Mouse (Mus musculus): ENCODE measurements around the gene Efcab6.

Efcab6 gene

DNA sequence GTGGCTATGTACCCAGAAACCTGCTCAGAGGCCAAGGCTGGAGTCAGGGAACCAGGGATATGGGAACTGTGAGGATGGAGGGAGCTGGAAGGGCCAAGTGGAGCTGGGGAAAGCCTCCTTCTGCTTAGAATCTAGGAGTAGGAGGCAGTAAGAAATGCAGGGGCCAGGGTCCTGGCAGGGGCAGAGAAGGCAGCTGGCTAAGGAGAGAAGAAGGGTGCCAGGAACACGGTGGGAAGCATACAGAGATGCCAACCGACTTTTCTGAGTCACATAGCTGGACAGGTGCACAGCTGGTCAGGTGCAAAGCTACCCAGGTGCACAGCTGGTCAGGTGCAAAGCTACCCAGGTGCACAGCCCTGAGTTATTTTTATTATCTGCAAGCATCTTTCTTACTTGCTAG is 187.3 kb downstream of the Efcab6 start:
- DNase-seq (ENCODE audit: low spot score) = no peak

DNA sequence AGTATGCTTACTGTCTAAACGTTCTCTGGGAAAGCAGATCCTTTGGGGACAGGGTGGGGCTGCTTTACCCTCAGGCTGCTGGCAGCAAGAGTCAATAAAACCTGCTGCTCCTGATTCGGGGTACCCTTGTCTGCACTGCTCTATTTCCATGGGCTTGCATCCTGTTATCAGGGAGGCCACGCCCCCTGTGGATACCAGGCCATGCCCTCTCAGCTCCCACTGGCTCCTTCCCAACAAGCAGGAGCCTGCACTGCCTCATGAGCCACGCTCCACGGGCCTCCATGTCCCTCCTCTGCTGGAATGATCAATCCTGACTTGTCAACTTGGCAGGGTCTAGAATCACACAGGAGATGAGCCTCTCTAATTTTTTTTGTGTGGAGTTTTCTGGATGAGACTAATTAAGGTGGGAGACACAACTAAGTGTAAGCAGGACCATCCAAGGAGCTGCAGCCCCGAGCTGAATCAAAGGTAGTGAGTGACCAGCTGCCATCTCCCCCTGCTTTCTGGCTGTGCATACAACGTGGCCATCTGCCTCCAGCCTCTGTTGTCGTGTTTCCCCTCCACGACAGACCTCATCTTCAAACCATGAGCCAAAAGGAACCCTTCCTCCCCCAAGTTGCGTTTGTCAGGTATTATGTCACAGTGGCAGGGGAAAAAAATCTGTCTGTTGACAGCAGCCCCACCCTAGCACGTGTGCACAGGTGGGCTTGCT is 187.9 kb downstream of the Efcab6 start:
- DNase-seq (ENCODE audit: low spot score) = no peak

DNA sequence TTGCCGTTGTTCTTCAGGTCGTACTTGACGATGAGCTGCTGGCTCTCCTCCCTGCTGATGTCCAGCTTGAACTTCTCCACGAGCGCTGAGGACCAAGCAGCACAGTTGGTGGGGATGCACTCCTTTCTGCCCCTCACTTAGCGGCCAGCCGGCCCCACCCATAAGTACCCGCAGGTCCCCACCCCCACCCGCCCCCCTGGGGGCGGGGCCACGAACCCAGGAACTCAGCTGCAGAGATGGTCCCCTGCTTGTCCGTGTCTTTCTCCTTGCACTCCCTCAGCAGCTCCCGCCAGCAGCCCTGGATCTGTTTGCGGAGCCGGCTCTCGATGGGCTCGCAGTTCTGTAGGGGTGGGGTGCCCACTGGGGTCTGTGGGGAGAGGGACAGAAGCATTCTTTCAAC is 194.2 kb downstream of the Efcab6 start:
- no peak for DNase-seq (ENCODE audit: low spot score)

DNA sequence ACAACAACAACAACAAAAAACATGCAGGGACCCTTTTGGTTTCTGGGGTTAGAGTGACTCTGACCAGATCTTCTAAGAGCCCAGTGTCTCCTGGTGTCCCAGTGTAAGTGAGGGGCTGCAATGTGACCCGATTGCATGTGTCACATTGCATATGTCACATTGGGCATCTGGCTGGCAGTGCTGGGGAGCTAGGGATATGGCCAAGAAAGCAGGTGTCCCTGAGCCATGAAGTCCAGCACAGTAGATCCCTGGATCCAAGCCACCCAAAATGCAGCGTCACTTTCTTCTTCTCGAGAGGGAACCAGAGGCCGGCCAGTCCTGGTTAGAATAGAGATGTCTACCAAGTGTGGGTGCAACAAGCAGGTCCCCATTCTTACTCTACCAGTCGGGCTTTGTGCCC is 199.6 kb downstream of the Efcab6 start:
- no peak for DNase-seq (ENCODE audit: low spot score)

DNA sequence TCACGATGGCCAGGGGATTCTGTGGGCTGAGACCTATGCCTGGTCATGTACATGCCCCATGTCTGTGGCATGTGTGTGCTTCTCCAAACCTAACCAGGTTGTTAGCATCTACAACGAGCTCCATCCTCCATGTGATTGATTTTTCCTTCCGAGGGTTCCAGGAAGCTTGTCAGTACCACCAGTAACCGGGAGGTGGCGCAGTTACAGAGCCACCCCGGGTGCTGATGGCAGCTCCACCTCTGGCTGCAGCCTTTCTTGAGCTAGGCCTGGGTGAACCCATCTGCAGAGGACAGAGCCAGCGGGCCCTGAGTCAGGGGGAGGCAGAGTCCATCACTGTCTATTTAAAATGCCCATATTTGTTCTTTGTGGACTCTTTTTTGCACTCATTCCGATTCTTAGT is 208.1 kb downstream of the Efcab6 start:
- peak; percentile 12 for DNase-seq (ENCODE audit: low spot score)

DNA sequence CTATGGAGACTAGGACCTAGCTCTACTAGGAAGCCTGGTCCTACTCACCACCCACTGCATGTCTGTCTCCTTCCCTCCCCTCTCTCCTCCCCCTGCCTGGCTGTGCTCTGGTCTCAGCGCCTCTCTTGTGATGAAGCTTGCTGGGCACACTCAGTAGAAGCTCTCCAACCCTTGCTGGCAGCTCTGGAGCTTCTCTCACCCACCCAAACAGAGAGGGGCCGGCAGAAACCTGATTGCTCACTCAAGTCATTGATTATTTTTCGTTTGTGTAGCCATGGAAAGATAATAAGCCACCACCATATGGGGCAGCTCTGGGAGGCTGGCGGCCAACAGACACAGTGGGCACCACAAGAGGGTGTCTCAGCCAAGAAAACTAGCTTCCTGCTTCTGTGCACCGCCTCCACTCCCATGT is 211.8 kb downstream of the Efcab6 start:
- DNase-seq (ENCODE audit: low spot score) = no peak

DNA sequence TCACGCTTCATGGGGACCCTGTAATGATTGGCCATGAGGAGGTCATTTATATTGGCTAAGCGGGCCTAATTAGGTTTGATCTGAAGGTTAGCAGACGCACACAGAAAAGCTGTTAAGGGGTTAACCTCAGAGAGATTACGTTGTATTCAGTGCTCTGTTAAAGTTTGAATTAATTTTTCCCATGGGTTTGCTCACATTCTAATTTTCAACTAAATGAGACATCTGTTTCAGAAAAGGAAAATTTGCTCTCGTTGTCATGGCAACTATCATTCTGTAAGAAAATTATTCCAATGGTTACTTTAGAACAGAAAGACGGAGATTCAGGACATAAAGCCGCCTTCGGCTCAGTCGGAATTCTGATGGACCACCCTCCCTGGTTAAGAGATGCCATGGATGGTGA is 217.0 kb downstream of the Efcab6 start:
- DNase-seq (ENCODE audit: low spot score) = no peak

DNA sequence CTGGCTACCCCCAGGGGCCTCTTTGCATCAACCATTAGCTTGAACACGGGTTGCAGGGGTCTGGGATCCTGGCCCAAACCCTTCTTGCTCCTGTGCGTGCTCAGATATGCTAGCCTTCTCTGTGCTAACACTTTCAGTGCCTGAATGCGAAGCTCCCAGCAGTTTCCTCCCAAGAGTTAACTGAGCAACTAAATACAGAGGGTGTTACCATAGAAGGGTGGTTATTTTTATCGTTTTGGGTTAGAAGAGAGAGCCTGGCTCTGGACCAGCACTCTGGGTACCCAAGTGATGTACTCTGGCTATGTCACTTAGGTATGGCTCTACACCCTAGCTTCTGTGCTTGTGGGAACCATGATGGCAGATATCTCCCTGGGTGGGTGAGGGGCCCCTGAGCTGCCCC is 217.7 kb downstream of the Efcab6 start:
- DNase-seq (ENCODE audit: low spot score) = no peak

DNA sequence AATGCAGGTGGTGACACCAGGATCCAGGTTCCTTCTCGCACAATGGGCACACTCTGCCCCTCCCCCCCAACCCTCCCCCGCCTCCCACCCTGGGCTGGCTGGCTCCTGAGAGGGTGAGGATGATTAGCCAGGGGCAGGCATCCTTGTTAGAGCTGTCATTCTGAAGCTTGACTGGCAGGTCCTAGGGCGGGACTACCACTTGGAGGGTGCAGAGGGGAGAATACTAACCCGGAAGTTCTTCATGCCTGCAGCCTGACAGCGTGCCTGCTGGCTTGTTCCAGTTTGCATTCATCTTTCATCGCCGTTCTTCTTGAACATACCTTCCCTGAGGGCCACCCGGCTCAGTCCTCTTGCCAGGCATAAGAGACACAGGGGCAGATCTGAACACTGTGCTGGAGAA is 218.6 kb downstream of the Efcab6 start:
- DNase-seq (ENCODE audit: low spot score) = no peak

DNA sequence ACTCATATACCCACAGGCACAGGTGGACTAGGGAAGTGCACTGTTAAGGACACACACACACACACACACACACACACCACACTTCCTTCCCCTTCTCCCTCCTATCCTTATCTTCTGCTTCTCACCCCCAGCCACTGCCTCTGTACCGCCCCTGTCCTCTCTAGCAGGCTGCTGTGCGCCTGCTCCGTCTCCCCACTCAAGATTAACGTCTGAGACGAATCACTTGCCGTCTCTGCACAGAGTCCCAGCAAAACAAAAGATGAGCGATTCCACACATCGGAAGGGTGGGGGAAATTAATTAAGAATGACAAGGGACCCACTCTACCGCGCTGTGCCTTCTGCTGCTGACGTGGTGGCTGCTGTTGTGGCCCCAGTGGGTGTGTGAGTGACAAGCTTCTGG is 219.4 kb downstream of the Efcab6 start:
- no peak for DNase-seq (ENCODE audit: low spot score)

DNA sequence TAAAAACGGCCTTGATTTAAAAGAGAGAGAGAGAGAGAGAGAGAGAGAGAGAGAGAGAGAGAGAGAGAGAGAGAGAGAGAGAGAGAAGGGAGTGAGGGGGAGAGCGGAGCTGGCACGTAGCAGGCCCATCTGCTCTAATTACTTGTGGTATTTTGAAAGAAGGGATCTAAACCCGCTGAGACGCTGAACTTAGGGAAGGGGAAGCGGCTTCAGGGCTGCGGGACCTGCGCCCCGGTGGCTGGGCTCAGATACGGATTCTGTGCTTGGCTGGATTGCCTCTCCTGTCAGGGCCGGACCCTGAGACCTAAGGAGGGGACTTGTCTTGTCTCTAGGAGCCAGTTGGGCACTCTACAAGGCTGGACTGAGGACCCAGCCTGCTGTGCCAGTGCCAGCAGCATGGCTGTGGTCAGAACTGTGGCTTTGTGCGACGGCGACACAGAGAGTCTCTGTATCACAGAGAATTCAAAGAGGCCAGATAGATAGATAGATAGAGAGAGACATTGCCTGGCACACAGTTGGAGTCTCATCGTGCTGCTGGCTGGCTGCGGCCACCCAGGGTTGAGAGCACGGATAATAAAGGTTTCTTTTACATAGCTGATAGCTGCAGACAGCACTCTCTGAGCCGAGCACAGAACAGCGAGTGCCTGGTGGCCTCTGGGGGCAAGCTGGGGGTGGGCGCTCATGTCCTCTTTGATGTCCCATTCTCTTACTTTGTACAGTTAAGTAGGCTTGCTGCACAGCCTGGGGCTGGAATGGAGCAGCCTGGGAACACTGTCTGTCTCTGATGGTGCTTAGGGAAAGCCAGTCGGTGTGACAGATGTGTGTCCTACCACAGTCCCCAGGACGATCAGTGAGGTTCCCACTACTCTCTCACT is 222.0 kb downstream of the Efcab6 start:
- DNase-seq (ENCODE audit: low spot score) = no peak

DNA sequence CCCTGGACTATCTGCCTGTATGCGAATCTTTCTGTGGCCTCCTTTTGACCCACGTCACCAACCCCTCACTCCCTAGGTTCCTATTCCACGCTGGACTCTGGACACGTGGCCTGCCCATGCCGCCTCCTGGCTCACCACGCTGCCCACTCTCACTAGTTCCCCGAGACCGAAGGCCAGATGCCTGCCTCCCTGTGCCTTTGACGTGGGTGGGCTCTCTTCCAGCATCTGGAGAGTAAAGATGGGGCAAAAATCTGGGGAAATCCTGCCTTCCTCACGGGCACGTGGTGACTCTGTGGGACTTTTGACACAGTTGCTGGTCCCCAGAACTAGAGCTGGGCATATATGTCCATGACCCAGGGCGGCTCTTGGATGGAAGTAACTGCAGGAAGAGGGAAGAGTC is 222.8 kb downstream of the Efcab6 start:
- no peak for DNase-seq (ENCODE audit: low spot score)

DNA sequence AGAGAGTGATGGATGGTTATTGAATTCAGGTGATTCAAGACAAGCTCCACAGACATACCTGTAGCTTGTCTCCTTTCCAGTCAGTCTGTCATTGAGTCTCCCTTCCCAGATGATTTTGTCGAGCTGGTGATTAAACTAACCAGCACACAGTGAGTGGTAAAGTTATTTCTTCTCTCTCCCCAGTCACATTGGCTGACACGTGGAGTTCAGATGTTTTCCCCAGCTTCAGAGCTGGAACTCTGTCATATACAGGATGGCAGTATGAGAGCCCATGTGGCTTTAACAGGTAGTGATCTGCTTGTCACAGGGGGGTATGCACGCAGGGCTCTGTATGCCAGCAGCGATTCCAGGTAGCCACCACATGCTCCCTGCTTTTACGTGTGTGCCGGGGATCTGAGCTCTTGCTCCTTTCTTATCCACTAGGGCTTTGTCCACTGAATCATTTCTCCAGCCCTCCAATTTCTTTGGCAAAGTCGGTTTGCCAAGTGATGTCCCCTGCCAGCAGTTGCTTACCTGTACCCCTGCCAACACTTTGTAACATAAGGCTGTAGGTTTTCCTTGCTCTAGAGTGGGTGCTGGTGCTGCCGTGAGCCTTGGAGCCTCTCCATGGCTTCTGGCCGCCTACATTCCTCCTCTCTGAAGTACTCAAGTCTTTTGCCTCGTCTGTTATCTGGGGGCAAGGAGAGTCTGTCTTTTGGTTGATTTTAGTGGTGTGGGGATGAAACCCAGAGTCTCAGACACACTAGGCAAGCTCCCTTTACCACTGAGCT is 224.0 kb downstream of the Efcab6 start:
- no peak for DNase-seq (ENCODE audit: low spot score)

DNA sequence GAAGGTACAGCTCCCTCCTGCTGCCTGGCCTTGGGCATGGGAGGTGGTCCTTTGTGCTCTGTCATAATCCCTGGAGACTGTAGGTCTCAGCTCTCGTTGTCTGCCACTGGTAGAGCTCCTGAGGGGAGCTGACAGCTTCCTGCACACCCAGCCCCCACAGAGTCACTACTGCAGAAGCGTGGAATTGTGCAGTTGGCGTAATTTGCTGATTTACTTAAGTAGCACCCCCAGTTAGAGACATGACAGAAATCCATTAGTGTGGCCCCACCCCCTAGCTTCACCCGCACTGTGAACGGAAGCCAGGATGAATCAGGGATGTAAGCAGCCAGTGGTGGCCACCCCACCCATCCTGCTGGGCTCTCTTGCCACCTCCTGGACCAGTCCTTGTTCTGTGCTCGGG is 232.9 kb downstream of the Efcab6 start:
- no peak for DNase-seq (ENCODE audit: low spot score)

DNA sequence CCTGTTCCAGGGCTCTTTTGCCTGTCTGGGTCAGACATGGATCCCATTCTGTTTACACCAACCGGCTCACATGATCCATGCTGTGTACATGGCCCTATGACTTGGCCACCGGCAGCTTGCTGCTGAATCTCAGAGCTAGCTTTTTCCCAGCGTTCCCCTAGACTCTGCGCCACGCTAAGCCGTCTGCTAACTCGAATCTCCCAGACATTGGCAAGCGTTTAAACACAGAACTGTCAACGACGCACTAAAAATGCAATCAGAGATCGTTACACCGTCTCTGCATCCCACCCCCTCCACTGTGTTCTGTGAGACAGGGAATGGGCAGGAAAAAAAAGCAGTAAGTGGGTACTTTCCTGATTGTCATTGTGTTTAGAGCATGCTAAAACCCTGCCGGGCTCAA is 236.0 kb downstream of the Efcab6 start:
- no peak for DNase-seq (ENCODE audit: low spot score)

DNA sequence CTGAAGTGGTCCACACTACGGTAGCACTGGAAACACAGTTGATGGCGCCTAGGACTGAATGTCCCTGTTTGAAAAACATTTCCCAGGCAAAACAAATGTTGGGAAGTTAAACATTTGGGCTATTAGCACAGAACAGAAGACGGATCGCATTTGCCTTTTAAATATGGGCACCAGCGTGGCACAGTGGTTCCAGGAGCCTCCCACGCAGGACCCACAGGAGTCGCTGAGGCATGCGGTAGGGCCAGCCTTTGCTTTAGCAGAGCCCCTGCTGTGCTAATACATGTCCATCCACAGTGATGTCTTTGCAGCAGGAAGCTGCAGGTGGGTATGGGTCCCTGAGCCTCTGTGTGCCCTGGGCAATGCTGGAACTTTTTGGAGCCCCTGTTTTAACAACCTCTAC is 237.2 kb downstream of the Efcab6 start:
- DNase-seq (ENCODE audit: low spot score) = no peak
